Mouse (Mus musculus) Muller cell, postnatal 12 days (primary cell): ENCODE data around the gene Snx5.

ENCODE experiments used
- DNase-seq: peaks from one replicate; pipeline ENCODE4 v3.0.0-alpha.2; 2015; ENCODE audit errors: inconsistent ontology term

Snx5 gene

DNA sequence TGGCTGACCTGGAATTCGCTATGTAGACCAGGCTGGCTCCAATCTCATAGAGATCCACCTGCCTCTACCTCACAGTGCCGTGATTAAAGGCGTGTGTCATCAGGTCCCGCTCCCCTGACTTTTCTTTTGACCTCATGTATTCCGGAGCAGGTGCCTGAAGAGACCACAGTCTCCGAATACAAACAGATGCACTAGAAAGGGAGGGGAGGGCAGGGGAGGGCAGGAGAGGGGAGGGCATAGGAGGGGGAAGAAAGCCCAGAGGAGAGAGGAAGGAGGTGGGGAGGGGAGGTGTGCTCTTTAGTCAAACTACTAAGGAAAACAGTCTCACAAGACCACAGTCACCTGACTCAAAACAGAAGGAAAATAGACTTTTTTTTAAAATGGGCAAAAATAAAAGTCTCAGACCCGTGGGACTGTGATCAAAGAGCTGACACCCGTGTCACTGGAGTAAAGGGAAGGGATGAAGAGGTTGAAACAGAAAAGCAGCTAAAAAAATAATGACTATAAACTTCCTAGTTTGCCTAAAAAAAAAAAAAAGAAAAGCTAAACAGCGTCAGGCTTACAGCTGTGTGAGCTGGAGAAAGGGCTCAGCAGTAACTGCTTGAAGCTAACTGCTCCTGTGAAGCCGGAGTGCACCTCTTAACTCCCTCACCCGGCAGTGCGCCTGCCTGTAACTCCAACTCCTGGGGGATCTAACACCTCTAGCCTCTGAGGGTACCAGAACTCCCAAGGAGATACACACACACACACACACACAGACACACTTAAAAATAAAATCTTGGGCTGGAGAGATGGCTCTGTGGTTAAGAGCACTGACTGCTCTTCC, 42.0 kb downstream of the Snx5 start:
- DNase-seq = no peak

DNA sequence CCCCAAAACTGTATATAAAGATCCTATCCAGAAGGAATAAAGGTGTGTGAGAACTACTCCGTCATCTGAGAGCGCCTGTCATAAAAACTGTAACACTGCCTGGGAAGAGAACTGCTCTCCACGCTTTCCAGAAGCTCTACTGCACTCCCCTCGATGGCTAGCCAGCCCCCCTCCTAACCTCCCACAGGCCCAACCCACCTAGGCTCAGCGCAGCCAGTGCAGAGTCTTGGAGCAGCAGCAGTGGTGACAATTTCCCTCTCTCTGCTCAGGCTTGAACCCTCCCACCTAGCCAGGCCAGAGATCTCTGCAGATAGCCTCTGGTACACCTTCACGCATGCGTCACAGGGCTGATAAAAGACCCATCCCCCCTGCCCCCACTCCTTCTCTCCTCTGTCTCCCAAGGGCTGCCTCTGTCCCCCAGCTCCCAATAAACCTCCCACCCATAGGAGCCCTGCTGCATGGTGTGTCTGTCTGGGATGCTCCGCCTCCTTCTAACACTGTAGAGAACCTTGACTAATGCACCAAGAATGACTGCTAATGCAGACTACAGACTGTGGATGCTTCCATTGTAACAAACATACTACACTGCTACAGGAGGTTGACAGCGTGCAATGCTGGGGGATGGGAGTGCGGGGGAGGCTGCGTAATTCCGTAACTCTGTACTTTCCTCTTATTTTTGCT, 43.7 kb downstream of the Snx5 start:
- no peak for DNase-seq

DNA sequence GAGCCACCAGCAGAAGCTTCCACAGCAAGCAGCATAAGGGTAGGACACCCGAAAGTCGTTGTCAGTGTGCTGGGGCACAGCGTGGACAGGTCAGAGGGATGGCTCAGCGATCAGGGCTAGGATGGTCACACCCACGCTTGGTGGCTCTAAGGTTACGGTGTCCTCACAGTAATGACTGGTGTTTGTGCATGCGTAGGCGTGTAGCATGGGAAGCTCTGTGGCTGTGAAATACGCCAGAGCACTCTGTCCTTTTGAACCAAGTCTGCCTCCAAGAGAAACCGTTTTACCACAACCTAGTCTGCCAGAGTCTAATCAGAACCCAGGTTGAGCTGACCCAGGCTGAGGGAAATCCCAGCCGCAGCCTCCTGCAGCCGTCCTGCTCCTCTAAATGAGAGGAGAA, 46.4 kb downstream of the Snx5 start:
- no peak for DNase-seq

DNA sequence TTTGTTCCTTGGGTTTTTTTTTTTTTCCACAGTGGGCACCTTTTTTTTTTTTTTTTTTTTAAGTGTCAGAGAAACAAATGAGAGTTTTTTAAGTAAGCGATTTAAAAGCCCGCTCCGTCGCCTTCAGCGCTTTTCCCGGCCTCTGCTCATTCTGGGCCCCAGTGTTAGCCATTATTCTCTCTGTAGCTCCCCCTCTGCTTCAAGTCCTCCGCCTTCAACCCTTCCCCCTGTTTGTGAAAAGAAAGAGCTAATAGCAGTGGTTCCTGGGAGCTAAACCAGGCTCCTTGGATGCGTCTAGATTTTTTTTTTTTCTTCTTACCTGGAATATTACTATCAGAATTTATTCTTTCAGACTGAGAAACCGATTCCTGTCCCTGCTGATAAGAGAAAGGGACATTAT, 55.1 kb downstream of the Snx5 start:
- DNase-seq = no peak

DNA sequence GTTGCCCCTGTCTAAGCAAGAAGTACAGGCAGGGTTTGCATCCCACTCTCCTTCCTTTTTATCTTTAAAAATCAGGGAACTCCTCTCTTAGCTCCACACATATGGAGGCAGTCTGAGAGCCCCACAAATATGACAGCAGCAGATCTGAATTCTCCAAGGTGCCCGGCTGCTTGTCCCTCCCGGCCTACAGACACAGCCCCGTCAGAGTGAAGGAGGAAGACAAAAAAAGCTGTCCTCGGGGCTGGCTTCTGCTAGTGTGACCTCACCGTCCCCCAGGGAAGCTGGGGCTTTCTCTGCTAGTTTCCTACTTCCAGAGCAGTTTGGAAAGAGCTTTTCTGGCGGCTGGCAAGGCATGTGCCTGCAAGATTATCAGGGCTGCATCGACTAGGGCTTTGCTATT, 55.5 kb downstream of the Snx5 start:
- DNase-seq = peak; percentile 11

DNA sequence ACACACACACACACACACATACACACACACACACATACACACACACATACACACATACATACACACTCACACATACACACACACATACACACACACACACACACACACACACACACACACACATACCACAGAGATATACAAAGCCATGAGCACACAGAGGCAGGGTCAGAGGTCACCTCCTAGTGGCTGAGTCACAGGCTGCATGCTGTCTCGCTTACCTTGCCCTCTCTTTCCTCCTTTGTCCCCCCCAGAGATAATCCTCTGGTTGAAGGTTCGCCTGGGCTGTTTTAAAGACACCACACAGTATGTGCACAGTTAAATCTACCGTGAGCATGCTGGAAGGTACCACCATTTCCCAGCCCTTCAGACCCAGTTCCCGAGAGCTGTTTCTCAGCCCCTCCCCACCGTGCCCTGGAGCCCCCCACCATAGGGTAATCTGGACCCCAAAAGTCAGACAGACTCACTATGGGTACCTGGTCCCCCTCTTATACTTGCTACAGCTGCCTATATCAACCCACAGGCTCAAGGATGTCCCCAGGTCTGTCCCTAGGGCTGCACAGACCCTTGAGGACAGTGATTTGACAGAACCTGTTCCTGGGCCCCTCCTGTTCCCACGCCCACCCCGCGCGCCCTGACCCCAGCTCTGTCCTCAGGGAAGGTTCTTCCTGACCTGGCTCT, 56.1 kb downstream of the Snx5 start:
- no peak for DNase-seq

DNA sequence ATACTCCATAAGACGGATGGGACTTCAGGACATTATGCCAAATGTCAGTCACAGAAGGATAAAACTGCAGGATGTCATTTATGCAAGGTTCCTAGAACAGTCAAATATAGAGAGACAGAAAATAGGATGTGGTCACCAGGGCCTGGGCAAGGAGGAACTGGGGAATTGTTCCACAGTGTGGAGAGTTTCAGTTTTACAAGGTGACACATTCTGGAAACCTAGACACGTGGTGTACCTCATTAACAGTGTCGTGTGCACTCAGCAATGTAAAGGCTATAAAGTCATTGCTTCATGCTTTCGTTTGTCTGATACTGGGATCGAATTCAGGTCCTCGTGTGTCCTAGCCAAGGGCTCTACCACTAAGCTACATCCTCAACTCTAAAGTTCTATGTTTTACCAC, 56.9 kb downstream of the Snx5 start:
- no peak for DNase-seq

DNA sequence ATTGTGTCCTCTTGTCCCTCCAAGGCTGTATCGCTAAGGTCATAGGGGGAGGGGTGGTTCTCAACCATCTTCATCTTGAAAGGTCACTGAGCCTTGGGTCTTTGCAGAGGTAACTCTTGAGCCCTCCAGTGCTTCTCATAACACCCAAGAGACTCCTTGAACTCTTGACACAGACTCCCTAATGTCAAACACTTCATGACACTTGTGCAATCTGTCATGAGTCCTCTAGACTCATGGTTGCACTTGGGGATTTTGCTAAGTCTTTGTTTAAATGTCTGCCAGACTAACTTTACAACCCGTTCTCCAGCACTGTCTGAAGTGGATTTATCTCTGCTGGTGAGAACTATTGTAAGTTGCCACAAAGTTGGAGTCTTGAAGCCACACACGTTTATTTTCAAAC, 61.3 kb downstream of the Snx5 start:
- no peak for DNase-seq

DNA sequence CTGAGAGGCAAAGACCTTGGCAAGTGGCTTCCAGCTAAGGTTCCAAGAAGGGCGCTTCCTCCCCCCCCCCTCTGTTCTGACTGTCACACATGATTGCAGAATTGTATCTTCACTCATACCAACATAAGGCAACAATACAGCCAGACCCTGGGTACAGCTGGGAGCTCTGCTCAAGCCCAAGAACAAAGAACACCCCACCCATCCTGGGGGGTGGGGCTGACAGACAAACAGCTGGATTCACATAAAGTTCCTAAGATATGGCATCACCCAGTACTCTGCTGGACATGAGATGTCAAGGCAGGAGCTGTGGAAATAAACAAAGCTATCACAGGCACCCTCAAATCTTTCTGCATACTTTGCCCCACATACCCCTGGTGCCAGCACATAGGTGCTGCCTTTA, 63.3 kb downstream of the Snx5 start:
- no peak for DNase-seq

DNA sequence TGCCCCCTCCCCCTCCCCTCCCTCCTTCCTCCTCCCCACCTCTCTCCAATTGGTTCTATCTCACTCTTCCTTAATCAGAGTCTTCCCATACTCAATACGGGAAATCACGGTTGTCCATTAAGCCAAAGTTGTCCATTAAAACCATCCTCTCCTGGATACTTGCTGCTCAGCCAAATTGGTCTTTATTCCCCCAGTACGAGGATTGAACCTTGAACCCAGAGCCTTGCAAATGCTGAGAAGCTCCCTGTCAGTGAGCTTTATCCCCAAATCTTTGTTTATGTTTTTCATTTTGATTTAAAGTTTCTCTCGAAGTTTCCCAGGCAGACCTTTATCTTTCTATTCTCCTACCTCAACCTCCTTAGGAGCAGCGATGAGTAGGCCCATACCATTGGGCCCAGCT, 67.7 kb downstream of the Snx5 start:
- DNase-seq = no peak

DNA sequence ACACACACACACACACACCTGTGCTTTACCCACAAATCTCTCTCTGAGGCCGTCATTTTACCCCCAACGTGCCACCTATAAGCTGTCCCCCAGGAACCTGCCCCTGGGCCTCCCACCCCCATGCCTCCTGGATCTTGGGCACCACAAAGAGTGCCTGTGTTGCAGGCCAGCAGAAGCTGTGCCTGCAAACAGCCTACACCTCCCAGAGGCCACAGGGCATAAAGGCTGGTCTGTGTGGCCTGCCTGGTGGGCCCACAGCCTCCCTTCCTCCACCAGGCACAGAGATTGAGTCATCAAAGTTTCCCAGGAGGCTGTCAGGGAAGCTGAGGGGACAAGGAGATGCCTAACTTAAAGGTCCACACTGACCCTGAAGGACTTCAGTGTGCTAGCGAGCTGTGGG, 68.1 kb downstream of the Snx5 start:
- no peak for DNase-seq

DNA sequence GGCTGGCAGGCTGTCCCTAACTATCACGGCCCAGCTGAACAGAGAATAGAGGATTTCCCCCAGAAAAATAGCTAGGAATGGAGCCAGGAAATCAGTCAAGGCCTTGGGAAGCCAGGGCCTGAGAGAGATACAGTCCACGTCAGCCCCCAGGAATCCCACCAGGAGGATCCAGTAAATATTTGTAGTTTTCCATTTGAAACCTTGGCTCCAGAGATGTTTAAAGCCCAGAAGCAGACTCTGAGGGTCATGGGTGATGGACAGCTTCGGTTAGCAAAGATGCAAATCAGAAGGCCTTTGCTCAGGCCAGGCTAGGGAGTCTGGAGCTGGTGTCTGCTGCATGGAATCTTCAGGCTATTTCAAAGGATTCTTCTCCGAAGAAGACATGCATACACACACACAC, 68.6 kb downstream of the Snx5 start:
- peak; percentile 64 for DNase-seq
